Mouse (Mus musculus) frontal cortex, postnatal 25 days (tissue): Measurements from ENCODE around the gene Mcm10.

ENCODE experiments used
- DNase-seq, 2 experiments: peaks; one replicate each; pipeline ENCODE4 v3.0.0; 2022; ENCODE audit warnings: low spot score in 2 of 2

Mcm10 gene

GRCm38 (mm10) chr2:5012491-5013324 is at the start of gene Mcm10:
TSS of gene Mcm10 (minus strand) at chr2:5012791.
- peak; percentile 75 to 77 for DNase-seq

- no peak for DNase-seq
These were observed 48.6 kb upstream of the Mcm10 start for GRCm38 (mm10) chr2:5061133-5061708.

GRCm38 (mm10) chr2:5059997-5060396 is 47.4 kb upstream of the Mcm10 start:
- DNase-seq, result no peak

GRCm38 (mm10) chr2:5058436-5058835 is 45.8 kb upstream of the Mcm10 start:
- DNase-seq, result no peak

- no peak for DNase-seq
These were observed 38.0 kb upstream of the Mcm10 start for GRCm38 (mm10) chr2:5050562-5050961.

GRCm38 (mm10) chr2:5047016-5047415 is 34.4 kb upstream of the Mcm10 start:
- DNase-seq, result no peak

- DNase-seq, result no peak
These were observed 32.8 kb upstream of the Mcm10 start for GRCm38 (mm10) chr2:5045269-5045965.

- DNase-seq, result no peak
These were observed 31.7 kb upstream of the Mcm10 start for GRCm38 (mm10) chr2:5044321-5044720.

- DNase-seq, result no peak
These were observed 30.8 kb upstream of the Mcm10 start for GRCm38 (mm10) chr2:5043476-5043761.

- no peak for DNase-seq
These were observed 30.3 kb upstream of the Mcm10 start for GRCm38 (mm10) chr2:5042616-5043475.

- no peak for DNase-seq
These were observed 29.3 kb upstream of the Mcm10 start for GRCm38 (mm10) chr2:5041854-5042253.

- no peak for DNase-seq
These were observed 27.9 kb upstream of the Mcm10 start for GRCm38 (mm10) chr2:5040281-5041161.

- no peak for DNase-seq
These were observed 27.0 kb upstream of the Mcm10 start for GRCm38 (mm10) chr2:5039350-5040170.

GRCm38 (mm10) chr2:5038320-5038719 is 25.7 kb upstream of the Mcm10 start:
- no peak for DNase-seq

GRCm38 (mm10) chr2:5037390-5037789 is 24.8 kb upstream of the Mcm10 start:
- no peak for DNase-seq

GRCm38 (mm10) chr2:5036411-5037076 is 24.0 kb upstream of the Mcm10 start:
- DNase-seq, result no peak

GRCm38 (mm10) chr2:5035241-5035640 is 22.6 kb upstream of the Mcm10 start:
- no peak for DNase-seq

- no peak for DNase-seq
These were observed 22.2 kb upstream of the Mcm10 start for GRCm38 (mm10) chr2:5034801-5035200.

GRCm38 (mm10) chr2:5033546-5034420 is 21.2 kb upstream of the Mcm10 start:
- no peak for DNase-seq
